Mouse (Mus musculus): ENCODE measurements around the gene Wnt10a.

DNA sequence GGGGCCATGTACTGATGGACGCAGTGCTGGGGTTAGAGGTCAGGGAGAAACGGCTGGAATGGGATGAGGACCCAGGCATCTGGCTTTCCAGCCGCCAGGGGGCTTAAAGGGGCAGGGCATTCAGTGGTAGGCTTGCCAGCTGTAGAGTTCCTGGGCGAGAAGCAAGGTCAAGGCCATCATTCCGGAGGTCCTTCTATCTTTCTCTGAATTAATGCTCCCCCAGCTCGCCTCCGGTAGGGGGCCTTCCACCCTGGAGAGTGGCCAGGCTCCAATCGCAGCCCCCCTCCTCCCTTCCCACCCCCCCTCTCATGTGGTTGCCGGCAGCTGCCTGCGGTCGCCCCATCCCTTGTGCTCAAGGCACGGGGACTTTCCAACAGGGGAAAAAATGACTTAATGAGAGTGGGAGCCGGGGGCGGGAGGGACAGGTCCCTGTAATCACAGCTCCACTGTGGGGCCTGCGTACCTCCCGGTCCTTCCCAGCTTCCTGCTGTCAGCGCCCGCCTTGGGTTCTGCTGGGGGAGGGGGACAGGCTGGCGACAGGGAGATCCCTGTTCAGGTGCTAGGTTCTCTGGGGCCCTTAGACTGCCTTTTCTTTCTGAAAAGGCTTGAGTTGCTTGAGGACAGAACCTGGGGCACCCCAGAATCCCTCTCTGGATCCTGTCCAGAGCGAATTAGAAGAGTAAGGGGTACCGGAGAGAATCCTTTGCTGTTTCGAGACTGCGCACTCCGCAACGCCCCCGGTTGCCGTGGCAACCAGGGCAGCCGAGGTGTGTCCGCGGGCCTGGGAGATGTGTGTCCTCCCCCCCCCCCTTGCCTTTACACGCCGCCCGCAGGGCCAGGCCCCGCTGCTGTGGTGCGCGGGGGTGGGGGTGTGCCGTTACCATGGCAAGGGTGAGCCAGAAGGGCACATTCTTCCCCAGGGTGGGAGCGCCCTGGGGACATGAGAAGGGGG, 15.3 kb downstream of the Wnt10a start:
- TF ChIP-seq POLR2A (IDR thresholded peaks at IDR 0.05; ENCODE audit: insufficient read depth, low read depth, low read length) (no peak), CTCF (IDR thresholded peaks at IDR 0.05) (peak; percentile 34), EP300 (IDR thresholded peaks at IDR 0.05; ENCODE audit: insufficient read depth, low read depth, low read length) (no peak)

Measured in heart, adult 2 months (tissue).